Mouse (Mus musculus) brain, embryonic 14.5 days (tissue): ENCODE measurements at regions not wholly inside any gene's neighbourhood (a gene's known extent, or its start where the extent isn't known, plus 50 kb on each side); places are given as distances from the start of the nearest gene placed in this dataset.

Experiments
- CTCF ChIP-seq: fragments of 200-500 bp; IDR thresholded peaks from 2 replicates; pipeline ENCODE4 v1.5.1; 2012; ENCODE audit warnings: inconsistent platforms, mild to moderate bottlenecking, moderate library complexity, borderline replicate concordance; ENCODE audit not compliant: insufficient read depth, insufficient read length; ENCODE audit errors: extremely low read depth
- POLR2A ChIP-seq: fragments of 200-500 bp; IDR thresholded peaks from 2 replicates; pipeline ENCODE4 v1.6.1; 2012; ENCODE audit warnings: mild to moderate bottlenecking, inconsistent platforms, borderline replicate concordance; ENCODE audit not compliant: poor library complexity, insufficient read depth, insufficient read length, severe bottlenecking; ENCODE audit errors: extremely low read depth

DNA sequence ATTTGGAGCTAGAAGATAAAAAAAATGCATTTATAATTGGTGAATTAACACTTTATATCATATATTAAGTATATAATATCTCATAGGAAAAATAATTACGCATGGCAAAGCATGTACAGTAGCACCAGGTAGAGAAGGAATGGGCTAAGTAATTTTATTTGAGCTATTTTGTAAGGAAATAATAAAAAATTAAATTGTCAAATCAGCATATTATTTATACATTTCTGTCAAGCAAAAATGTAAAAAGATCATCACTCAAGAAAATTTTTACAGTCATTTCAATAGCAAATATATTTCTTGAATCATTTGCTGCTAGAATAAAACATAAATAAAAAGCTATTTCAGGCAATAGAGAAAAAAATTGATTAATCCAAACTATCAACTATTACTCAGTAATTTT is 1450.4 kb upstream of the Acvr2a start:
- no peak for TF ChIP-seq CTCF
- no peak for TF ChIP-seq POLR2A
